Mouse (Mus musculus) kidney, postnatal 0 days (tissue): ENCODE measurements at regions not wholly inside any gene's neighbourhood (a gene's known extent, or its start where the extent isn't known, plus 50 kb on each side); places are given as distances from the start of the nearest gene placed in this dataset.

Experiments used
- ATAC-seq: fragments of 200-750 bp; cut with Nextera tagmentation; replicated peaks from 2 replicates; pipeline ENCODE4 v1.8.0; 2017; ENCODE audit warnings: low read depth, moderate number of reproducible peaks, moderate TSS enrichment, moderate library complexity; ENCODE audit not compliant: low FRiP score
- DNase-seq: peaks from one replicate; pipeline ENCODE4 v3.0.0-alpha.2; 2016; ENCODE audit warnings: low spot score
- H3K27ac ChIP-seq: fragments of 300-500 bp; sonication (generic); 2 replicates; pipeline ENCODE4 v1.5.1; 2014; ENCODE audit warnings: mild to moderate bottlenecking
- H3K27me3 ChIP-seq: fragments of 300-500 bp; sonication (generic); 2 replicates; pipeline ENCODE4 v1.6.1; 2014; ENCODE audit warnings: low read length, mixed read lengths; ENCODE audit not compliant: insufficient read depth
- H3K36me3 ChIP-seq: fragments of 300-500 bp; sonication (generic); 2 replicates; pipeline ENCODE4 v1.6.1; 2014; ENCODE audit warnings: low read length, mixed read lengths; ENCODE audit not compliant: insufficient read depth
- H3K4me1 ChIP-seq: fragments of 300-500 bp; sonication (generic); replicated peaks from 2 replicates; pipeline ENCODE4 v1.6.1; 2014; ENCODE audit warnings: antibody characterized with exemption, low read length, mixed read lengths; ENCODE audit not compliant: insufficient read depth
- H3K4me2 ChIP-seq: fragments of 300-500 bp; sonication (generic); 2 replicates; pipeline ENCODE4 v1.6.1; 2014; ENCODE audit warnings: mild to moderate bottlenecking, low read length, moderate library complexity, mixed read lengths
- H3K4me3 ChIP-seq: fragments of 300-500 bp; sonication (generic); replicated peaks from 2 replicates; pipeline ENCODE4 v1.5.1; 2014; ENCODE audit warnings: low read depth, low read length
- H3K9ac ChIP-seq: fragments of 300-500 bp; sonication (generic); 2 replicates; pipeline ENCODE4 v1.6.1; 2014; ENCODE audit warnings: low read depth, low read length
- H3K9me3 ChIP-seq: fragments of 300-500 bp; sonication (generic); replicated peaks from 2 replicates; pipeline ENCODE4 v1.6.1; 2016; ENCODE audit warnings: low read length, inconsistent platforms, mixed read lengths
- CTCF ChIP-seq: IDR thresholded peaks from 2 replicates; pipeline ENCODE4 v1.5.1; 2016; ENCODE audit warnings: antibody characterized with exemption, low read depth, mild to moderate bottlenecking, moderate library complexity
- WGBS: fragments of 180-500 bp; shearing (Covaris S2); extraction: QIAGEN DNeasy Blood & Tissue Kit; methylation state at CpG from one replicate; pipeline ENCODE4 v1.1.7; 2014; 5-methylcytosine and 5-hydroxymethylcytosine counted together

DNA sequence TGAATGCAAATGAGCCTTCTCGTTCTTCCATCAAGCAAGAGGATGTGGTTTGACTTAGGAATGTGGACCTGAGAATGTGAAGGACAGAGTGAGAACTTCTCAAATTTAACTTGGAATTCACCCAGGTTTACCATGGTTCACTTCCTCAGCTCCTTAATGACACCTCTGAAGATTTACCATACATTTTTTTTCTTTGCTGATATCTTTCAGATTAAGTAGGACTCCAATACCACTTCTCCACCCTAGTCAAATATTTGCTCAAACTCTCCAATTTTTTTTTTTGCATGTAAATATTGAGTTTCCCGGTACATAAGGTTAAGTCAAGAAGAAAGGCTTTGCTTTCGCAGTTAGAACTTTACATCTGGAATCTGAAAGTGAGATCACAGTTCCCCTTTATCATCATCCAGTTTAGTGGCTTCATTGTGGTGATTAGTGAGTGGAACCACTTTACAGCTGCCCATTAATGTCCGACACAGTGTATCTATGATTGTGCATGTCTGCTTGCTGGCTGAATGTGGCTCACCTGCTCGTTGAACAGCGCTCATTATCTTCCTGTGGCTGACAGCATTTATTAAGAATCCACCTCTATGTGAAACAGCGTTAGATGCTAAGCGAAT, 446.0 kb upstream of the Adam34 start:
- Histone ChIP-seq H3K4me1 (no peaks in the 10 kb centered on the region), H3K4me2 (no peak overlapping the region), H3K9ac (no peak overlapping the region), H3K27ac (no peak overlapping the region), H3K36me3 (no peaks in the 10 kb centered on the region), H3K9me3 (no peaks in the 10 kb centered on the region), H3K27me3 (no peaks in the 10 kb centered on the region), H3K4me3 (no peak overlapping the region)
- ATAC-seq, result no peak
- DNase-seq, result peak; percentile 16
- 56% methylated on average over 8 of the region's 8 CpGs for WGBS
- no peak for TF ChIP-seq CTCF

DNA sequence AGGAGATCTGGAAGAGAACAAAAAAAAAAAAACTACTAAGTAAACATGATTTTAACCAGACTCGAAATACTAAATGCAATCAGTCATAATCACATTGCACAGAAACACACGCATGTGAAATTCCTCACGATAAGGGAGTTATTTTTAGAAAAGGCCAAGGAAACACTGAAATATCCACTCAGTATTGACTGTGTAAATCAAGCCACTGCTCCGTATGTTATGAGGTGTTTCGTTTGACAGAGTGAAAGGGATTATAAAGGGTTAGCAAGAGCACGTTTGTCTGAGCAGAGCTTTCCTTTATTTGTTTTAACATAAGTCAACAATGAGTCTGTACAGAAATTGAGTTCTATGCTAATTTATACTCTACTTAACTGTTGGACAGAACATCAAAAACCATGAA, 455.3 kb upstream of the Adam34 start:
- Histone ChIP-seq H3K4me2 (no peak overlapping the region), H3K4me3 (no peak overlapping the region), H3K9me3 (no peaks in the 10 kb centered on the region), H3K27me3 (no peaks in the 10 kb centered on the region), H3K36me3 (no peaks in the 10 kb centered on the region), H3K4me1 (no peaks in the 10 kb centered on the region), H3K9ac (no peak overlapping the region), H3K27ac (no peak overlapping the region)
- WGBS, result 34% methylated on average over 6 of the region's 6 CpGs
- no peak for TF ChIP-seq CTCF
- no peak for ATAC-seq
- peak; percentile 46 for DNase-seq

DNA sequence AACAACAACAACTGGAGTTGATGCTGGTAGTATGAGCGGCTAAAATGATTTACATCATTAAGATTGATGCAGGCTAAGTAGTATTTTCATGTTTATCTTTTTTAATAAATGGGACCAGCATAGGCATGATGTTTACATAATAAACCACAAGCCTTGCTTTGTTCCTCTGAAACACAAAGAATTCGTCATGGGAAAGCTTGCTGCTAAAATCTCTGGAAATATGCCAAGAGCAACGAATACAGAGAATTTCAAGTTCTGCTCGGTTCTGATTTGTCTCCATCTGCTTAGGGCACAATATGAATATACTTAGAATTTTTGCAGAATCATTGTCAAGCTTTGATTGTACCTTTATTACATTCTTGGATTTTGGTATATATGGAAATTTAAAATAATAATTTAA, 467.2 kb upstream of the Adam34 start:
- 36% methylated on average over 4 of the region's 4 CpGs for whole genome bisulfite sequencing
- H3K36me3 ChIP-seq, result no peaks in the 10 kb centered on the region
- peak; percentile 50 for DNase-seq

DNA sequence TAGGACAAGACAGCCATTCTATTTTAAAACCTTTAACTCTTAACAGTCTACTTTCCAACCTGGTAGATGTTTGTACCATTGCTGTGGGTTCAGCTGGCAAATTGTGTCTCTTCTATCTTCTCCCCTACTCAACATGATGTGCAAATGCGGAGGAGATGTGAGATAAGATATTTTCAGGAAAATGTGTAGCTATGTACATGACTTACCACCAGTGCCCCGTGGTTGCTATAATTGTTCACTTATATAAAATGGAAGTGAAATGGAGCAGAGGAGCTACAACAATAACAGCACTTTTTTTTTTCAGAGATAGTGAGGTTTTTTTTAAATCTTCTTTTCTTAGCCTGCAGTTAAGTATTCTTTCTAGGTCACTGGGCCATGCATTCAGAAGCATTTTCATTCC, 492.4 kb upstream of the Adam34 start:
- H3K4me1 ChIP-seq, result no peaks in the 10 kb centered on the region
- H3K27ac ChIP-seq, result no peak overlapping the region
- ATAC-seq (no peak), DNase-seq (no peak)
- H3K4me2 ChIP-seq, result no peak overlapping the region
- no peaks in the 10 kb centered on the region for H3K9me3 ChIP-seq
- H3K36me3 ChIP-seq, result no peaks in the 10 kb centered on the region
- no peak overlapping the region for H3K9ac ChIP-seq
- no peak for TF ChIP-seq CTCF
- 87% methylated on average over 2 of the region's 2 CpGs for WGBS
- no peaks in the 10 kb centered on the region for H3K27me3 ChIP-seq
- no peak overlapping the region for H3K4me3 ChIP-seq

More for the DNA sequence above, 467.2 kb upstream of the Adam34 start:
- H3K27me3 ChIP-seq, result no peaks in the 10 kb centered on the region
- H3K4me1 ChIP-seq, result no peaks in the 10 kb centered on the region
- H3K4me3 ChIP-seq, result no peak overlapping the region
- H3K27ac ChIP-seq, result no peak overlapping the region
- H3K9ac ChIP-seq, result no peak overlapping the region
- no peaks in the 10 kb centered on the region for H3K9me3 ChIP-seq
- TF ChIP-seq CTCF, result no peak
- H3K4me2 ChIP-seq, result no peak overlapping the region
- no peak for ATAC-seq

DNA sequence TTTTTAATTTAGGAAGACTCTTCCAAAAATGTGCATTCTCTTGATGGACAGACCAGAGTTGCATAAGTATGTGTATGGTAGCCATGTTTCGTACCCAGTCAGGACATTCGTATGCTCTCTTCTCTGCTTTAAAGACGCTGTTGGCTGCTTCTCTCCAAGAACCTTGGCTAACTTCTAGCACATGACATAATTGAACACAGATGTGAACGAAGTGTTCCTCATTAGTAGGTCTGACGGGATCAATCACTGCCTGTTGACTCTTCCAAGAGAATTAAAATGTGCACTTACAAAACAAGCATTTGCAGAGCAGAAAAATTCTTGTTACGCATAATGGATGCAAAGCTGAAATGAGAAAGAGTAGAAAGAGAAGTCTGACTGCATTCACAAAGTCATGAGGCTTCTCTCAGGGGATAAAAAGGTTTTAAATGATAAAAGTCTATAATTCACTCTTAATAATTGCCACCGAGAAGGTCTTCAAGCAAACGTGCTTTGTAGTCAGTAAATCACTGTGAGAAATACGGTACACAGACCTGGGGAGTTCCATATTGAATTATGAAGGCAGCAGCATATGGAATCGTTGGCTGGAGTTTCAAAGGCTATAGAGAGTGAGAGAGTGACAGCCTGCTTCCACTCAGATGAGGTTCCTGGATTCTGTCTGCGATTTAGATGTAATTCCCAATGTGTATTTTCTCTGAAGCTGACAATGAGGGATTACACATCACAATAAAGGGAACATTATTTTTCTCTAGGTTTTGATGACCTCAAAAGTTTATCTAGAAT, 496.7 kb upstream of the Adam34 start:
- no peaks in the 10 kb centered on the region for H3K4me1 ChIP-seq
- H3K27ac ChIP-seq, result no peak overlapping the region
- H3K9ac ChIP-seq, result no peak overlapping the region
- ATAC-seq, result no peak
- H3K36me3 ChIP-seq, result no peaks in the 10 kb centered on the region
- H3K4me3 ChIP-seq, result no peak overlapping the region
- H3K9me3 ChIP-seq, result no peaks in the 10 kb centered on the region
- no peak for DNase-seq
- no peak overlapping the region for H3K4me2 ChIP-seq
- WGBS, result 63% methylated on average over 11 of the region's 11 CpGs
- no peaks in the 10 kb centered on the region for H3K27me3 ChIP-seq
- no peak for TF ChIP-seq CTCF

DNA sequence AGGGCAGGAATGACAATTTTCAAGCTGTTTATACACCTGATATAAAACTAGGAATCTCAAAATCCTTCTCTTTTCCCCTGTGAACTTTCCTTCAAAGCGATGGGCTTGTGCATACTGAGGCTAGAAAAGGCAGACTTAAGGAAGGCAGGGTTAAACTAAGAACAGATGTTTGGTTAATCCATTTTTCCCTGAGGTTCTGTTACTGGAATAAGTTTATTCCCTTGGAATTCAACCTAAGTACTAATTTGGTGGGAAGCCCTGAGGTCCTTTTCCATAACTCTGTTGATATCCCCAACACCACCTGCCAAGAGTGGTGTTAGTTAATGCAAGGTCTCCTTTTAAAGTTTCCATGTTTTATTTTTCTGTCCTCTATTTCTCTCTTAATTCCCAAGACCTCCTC, 512.5 kb upstream of the Adam34 start:
- Histone ChIP-seq H3K27ac (no peak overlapping the region), H3K4me3 (no peak overlapping the region), H3K4me2 (no peak overlapping the region), H3K27me3 (no peaks in the 10 kb centered on the region), H3K4me1 (no peaks in the 10 kb centered on the region), H3K9ac (no peak overlapping the region), H3K9me3 (no peaks in the 10 kb centered on the region), H3K36me3 (no peaks in the 10 kb centered on the region)
- no peak for ATAC-seq
- DNase-seq, result no peak
- no peak for TF ChIP-seq CTCF
- WGBS, result 87% methylated on average over 1 of the region's 1 CpGs
